Mouse (Mus musculus) neural tube, embryonic 14.5 days (tissue): ENCODE results near the gene Tns2. TPM values are rescaled to one million over a fixed set of nuclear protein-coding genes. Genes with fewer than 3 reads are reported as not detected.

Experiments used
- ATAC-seq: fragments of 200-750 bp; cut with Nextera tagmentation; 2 replicates; pipeline ENCODE4 v1.8.0; 2017; ENCODE audit warnings: low read depth, mild to moderate bottlenecking, moderate TSS enrichment, moderate library complexity
- H3K27ac ChIP-seq: fragments of 300-500 bp; sonication (generic); 2 replicates; pipeline ENCODE4 v1.5.1; 2014; ENCODE audit warnings: low read depth, mild to moderate bottlenecking, control low read depth, low read length, moderate library complexity, mixed read lengths
- H3K27me3 ChIP-seq: fragments of 300-500 bp; sonication (generic); 2 replicates; pipeline ENCODE4 v1.6.1; 2014; ENCODE audit warnings: low read length; ENCODE audit not compliant: control insufficient read depth, insufficient read depth
- H3K36me3 ChIP-seq: fragments of 300-500 bp; sonication (generic); 2 replicates; pipeline ENCODE4 v1.6.1; 2014; ENCODE audit warnings: low read length, mixed read lengths; ENCODE audit not compliant: control insufficient read depth, insufficient read depth
- H3K4me1 ChIP-seq: fragments of 300-500 bp; sonication (generic); 2 replicates; pipeline ENCODE4 v1.6.1; 2014; ENCODE audit warnings: low read length; ENCODE audit not compliant: control insufficient read depth, insufficient read depth
- H3K4me2 ChIP-seq: fragments of 300-500 bp; sonication (generic); 2 replicates; pipeline ENCODE4 v1.6.1; 2014; ENCODE audit warnings: mild to moderate bottlenecking, low read depth, low read length, control low read depth
- H3K4me3 ChIP-seq: fragments of 300-500 bp; sonication (generic); 2 replicates; pipeline ENCODE4 v1.5.1; 2014; ENCODE audit warnings: low read depth, low read length, control low read depth, mixed read lengths
- H3K9ac ChIP-seq: fragments of 300-500 bp; sonication (generic); replicated peaks from 2 replicates; pipeline ENCODE4 v1.6.1; 2014; ENCODE audit warnings: low read depth, mild to moderate bottlenecking, control low read depth, low read length, mixed read lengths
- H3K9me3 ChIP-seq: fragments of 300-500 bp; sonication (generic); 2 replicates; pipeline ENCODE4 v1.6.1; 2016; ENCODE audit warnings: low read length; ENCODE audit not compliant: control insufficient read depth
- WGBS: fragments of 180-500 bp; shearing (Covaris S2); extraction: QIAGEN DNeasy Blood & Tissue Kit; methylation state at CpG from one replicate; pipeline ENCODE4 v1.1.7; 2014; 5-methylcytosine and 5-hydroxymethylcytosine counted together
- polyA plus RNA-seq: library from polyadenylated mRNA; unstranded; fragments of >200 nt; fragmentation: Nextera tagmentation; extraction: Ambion mirVana; gene quantifications from 2 replicates; pipeline ENCODE4 v1.2.1, GENCODE M21; 2014

The Tns2 gene
- polyA plus RNA-seq, 1 experiment from 2014 or later = 4.3 TPM

- ATAC-seq = no peak
- H3K9me3 ChIP-seq = no peaks in the 10 kb centered on the region
- no peak overlapping the region for H3K4me2 ChIP-seq
- no peak overlapping the region for H3K4me3 ChIP-seq
- 90% methylated on average over 12 of the region's 12 CpGs for WGBS
- no peak overlapping the region for H3K27ac ChIP-seq
- H3K36me3 ChIP-seq = peaks cover 86% of the 10 kb centered on the region
- no peak overlapping the region for H3K9ac ChIP-seq
- no peaks in the 10 kb centered on the region for H3K4me1 ChIP-seq
- no peaks in the 10 kb centered on the region for H3K27me3 ChIP-seq
These were observed 10.2 kb upstream of the Tns2 start for GRCm38 (mm10) chr15:102089914-102090585.

- H3K4me2 ChIP-seq = no peak overlapping the region
These were observed 9.0 kb upstream of the Tns2 start for GRCm38 (mm10) chr15:102091063-102091679.

GRCm38 (mm10) chr15:102091688-102092087, 8.5 kb upstream of the Tns2 start:
- Histone ChIP-seq H3K27me3 (no peaks in the 10 kb centered on the region), H3K4me3 (no peak overlapping the region), H3K4me2 (no peak overlapping the region), H3K27ac (no peak overlapping the region), H3K9me3 (no peaks in the 10 kb centered on the region), H3K36me3 (peaks cover 90% of the 10 kb centered on the region), H3K9ac (no peak overlapping the region), H3K4me1 (no peaks in the 10 kb centered on the region)
- 85% methylated on average over 1 of the region's 1 CpGs for WGBS
- no peak for ATAC-seq

More at GRCm38 (mm10) chr15:102091063-102091679, 9.0 kb upstream of the Tns2 start:
- Histone ChIP-seq H3K4me3 (no peak overlapping the region), H3K36me3 (peaks cover 94% of the 10 kb centered on the region), H3K9me3 (no peaks in the 10 kb centered on the region), H3K9ac (no peak overlapping the region), H3K27me3 (no peaks in the 10 kb centered on the region), H3K4me1 (no peaks in the 10 kb centered on the region), H3K27ac (no peak overlapping the region)
- 89% methylated on average over 12 of the region's 12 CpGs for WGBS
- ATAC-seq = no peak

GRCm38 (mm10) chr15:102092222-102092621, 8.0 kb upstream of the Tns2 start:
- H3K9me3 ChIP-seq = no peaks in the 10 kb centered on the region
- H3K4me1 ChIP-seq = no peaks in the 10 kb centered on the region
- H3K36me3 ChIP-seq = peaks cover 87% of the 10 kb centered on the region
- H3K27me3 ChIP-seq = no peaks in the 10 kb centered on the region
- no peak overlapping the region for H3K9ac ChIP-seq
- H3K27ac ChIP-seq = no peak overlapping the region
- WGBS = 96% methylated on average over 4 of the region's 4 CpGs
- H3K4me2 ChIP-seq = no peak overlapping the region
- ATAC-seq = no peak
- H3K4me3 ChIP-seq = no peak overlapping the region

GRCm38 (mm10) chr15:102094157-102094556, 6.1 kb upstream of the Tns2 start:
- no peak overlapping the region for H3K4me2 ChIP-seq
- 23% methylated on average over 2 of the region's 2 CpGs for WGBS
- no peaks in the 10 kb centered on the region for H3K9me3 ChIP-seq
- H3K4me3 ChIP-seq = no peak overlapping the region
- ATAC-seq = no peak
- H3K4me1 ChIP-seq = no peaks in the 10 kb centered on the region
- peaks cover 70% of the 10 kb centered on the region for H3K36me3 ChIP-seq
- H3K27ac ChIP-seq = no peak overlapping the region
- H3K27me3 ChIP-seq = no peaks in the 10 kb centered on the region
- no peak overlapping the region for H3K9ac ChIP-seq

DNA sequence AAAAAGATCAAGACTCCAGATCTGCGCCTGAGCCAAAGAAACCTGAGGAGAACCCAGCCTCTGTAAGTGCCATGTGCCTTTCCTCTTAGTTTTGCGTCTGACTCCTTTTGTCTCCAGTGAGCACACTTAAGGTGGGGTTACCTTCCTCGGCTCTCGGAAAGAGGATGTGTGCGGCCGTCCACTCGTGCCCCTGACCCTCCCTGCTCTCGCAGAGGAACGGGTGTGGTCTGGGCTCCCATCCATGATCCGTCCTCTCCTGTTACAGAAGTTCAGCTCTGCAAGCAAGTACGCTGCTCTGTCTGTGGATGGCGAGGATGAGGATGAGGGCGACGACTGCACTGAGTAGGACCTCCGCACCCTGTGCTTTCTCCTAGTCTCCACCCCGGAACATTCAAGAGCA, 5.2 kb upstream of the Tns2 start:
- WGBS = 90% methylated on average over 16 of the region's 16 CpGs
- H3K4me3 ChIP-seq = no peak overlapping the region

GRCm38 (mm10) chr15:102097147-102097915, 2.9 kb upstream of the Tns2 start:
- no peak for ATAC-seq
- no peak overlapping the region for H3K4me3 ChIP-seq
- H3K27me3 ChIP-seq = no peaks in the 10 kb centered on the region
- WGBS = 82% methylated on average over 8 of the region's 8 CpGs
- peaks cover 40% of the 10 kb centered on the region for H3K36me3 ChIP-seq
- H3K4me1 ChIP-seq = peaks cover 11% of the 10 kb centered on the region
- H3K9me3 ChIP-seq = no peaks in the 10 kb centered on the region
- H3K4me2 ChIP-seq = no peak overlapping the region
- H3K9ac ChIP-seq = no peak overlapping the region
- H3K27ac ChIP-seq = no peak overlapping the region

More for the DNA sequence above, 5.2 kb upstream of the Tns2 start:
- Histone ChIP-seq H3K9ac (no peak overlapping the region), H3K4me2 (no peak overlapping the region), H3K27me3 (no peaks in the 10 kb centered on the region), H3K36me3 (peaks cover 63% of the 10 kb centered on the region), H3K27ac (no peak overlapping the region), H3K4me1 (peaks cover 5% of the 10 kb centered on the region), H3K9me3 (no peaks in the 10 kb centered on the region)
- ATAC-seq = no peak

DNA sequence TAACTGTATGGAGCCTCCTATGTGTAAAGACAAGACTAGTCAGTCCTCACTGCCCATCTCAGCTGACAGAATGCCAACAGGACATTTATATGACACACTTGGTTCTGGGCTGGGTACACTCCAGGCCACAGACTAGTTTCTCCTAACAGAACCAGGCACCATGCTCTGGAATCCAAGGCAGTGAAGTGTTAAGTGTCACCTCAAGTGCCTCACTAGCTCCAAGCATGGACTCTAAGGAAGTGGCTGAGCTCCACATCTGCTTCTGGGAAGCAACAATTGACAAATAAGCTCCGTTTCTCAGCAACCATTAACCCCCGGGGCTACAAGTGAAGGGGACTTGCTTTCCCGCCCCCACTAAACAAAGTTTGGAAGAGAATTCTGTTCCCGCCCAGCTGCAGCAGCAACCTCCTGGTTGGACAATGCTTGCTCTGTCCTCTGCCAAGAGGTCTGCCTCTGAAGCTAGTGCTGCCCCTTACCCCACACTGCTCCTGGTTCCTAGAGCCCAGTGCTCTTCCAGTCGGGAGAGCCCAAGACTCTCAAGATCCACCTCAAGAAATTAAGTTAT, 2.1 kb upstream of the Tns2 start:
- no peak overlapping the region for H3K9ac ChIP-seq
- ATAC-seq = no peak
- no peaks in the 10 kb centered on the region for H3K9me3 ChIP-seq
- WGBS = 22% methylated on average over 5 of the region's 5 CpGs
- H3K4me2 ChIP-seq = no peak overlapping the region
- H3K27me3 ChIP-seq = no peaks in the 10 kb centered on the region
- peaks cover 11% of the 10 kb centered on the region for H3K4me1 ChIP-seq
- peaks cover 33% of the 10 kb centered on the region for H3K36me3 ChIP-seq
- no peak overlapping the region for H3K27ac ChIP-seq
- no peak overlapping the region for H3K4me3 ChIP-seq

- Histone ChIP-seq H3K36me3 (peaks cover 21% of the 10 kb centered on the region), H3K27ac (no peak overlapping the region), H3K4me3 (no peak overlapping the region), H3K9me3 (no peaks in the 10 kb centered on the region), H3K4me1 (peaks cover 11% of the 10 kb centered on the region), H3K27me3 (no peaks in the 10 kb centered on the region), H3K4me2 (peak overlapping the region; percentile 76; the same call in 1 of the 2 replicates), H3K9ac (no peak overlapping the region)
- no peak for ATAC-seq
- 51% methylated on average over 5 of the region's 5 CpGs for WGBS
These were observed 953 bp upstream of the Tns2 start for GRCm38 (mm10) chr15:102099260-102099659.
